Mouse (Mus musculus) hindbrain, embryonic 16.5 days (tissue): ENCODE measurements around the gene Pola1. TPM values are rescaled to one million over a fixed set of nuclear protein-coding genes. Genes with fewer than 3 reads are reported as not detected.

Experiments
- ATAC-seq: fragments of 200-750 bp; cut with Nextera tagmentation; 2 replicates; pipeline ENCODE4 v1.8.0; 2017; ENCODE audit warnings: moderate TSS enrichment, moderate library complexity
- H3K27ac ChIP-seq: fragments of 300-500 bp; sonication (generic); 2 replicates; pipeline ENCODE4 v1.5.1; 2014; ENCODE audit warnings: low read depth, mild to moderate bottlenecking, control low read depth, low read length, moderate library complexity
- H3K27me3 ChIP-seq: fragments of 300-500 bp; sonication (generic); replicated peaks from 2 replicates; pipeline ENCODE4 v1.6.1; 2014; ENCODE audit warnings: low read length; ENCODE audit not compliant: control insufficient read depth, insufficient read depth
- H3K36me3 ChIP-seq: fragments of 300-500 bp; sonication (generic); 2 replicates; pipeline ENCODE4 v1.6.1; 2014; ENCODE audit warnings: mild to moderate bottlenecking, low read length, moderate library complexity, mixed read lengths; ENCODE audit not compliant: control insufficient read depth, insufficient read depth
- H3K4me1 ChIP-seq: fragments of 300-500 bp; sonication (generic); 2 replicates; pipeline ENCODE4 v1.6.1; 2014; ENCODE audit warnings: low read depth, low read length; ENCODE audit not compliant: control insufficient read depth, insufficient read depth
- H3K4me2 ChIP-seq: fragments of 300-500 bp; sonication (generic); 2 replicates; pipeline ENCODE4 v1.6.1; 2014; ENCODE audit warnings: mild to moderate bottlenecking, low read length, control low read depth, moderate library complexity
- H3K4me3 ChIP-seq: fragments of 300-500 bp; sonication (generic); 2 replicates; pipeline ENCODE4 v1.5.1; 2014; ENCODE audit warnings: mild to moderate bottlenecking, low read length, control low read depth, moderate library complexity
- H3K9ac ChIP-seq: fragments of 300-500 bp; sonication (generic); 2 replicates; pipeline ENCODE4 v1.6.1; 2014; ENCODE audit warnings: low read depth, mild to moderate bottlenecking, control low read depth, low read length, moderate library complexity
- H3K9me3 ChIP-seq: fragments of 300-500 bp; sonication (generic); 2 replicates; pipeline ENCODE4 v1.6.1; 2014; ENCODE audit warnings: mild to moderate bottlenecking, low read length, moderate library complexity; ENCODE audit not compliant: control insufficient read depth
- WGBS: fragments of 180-500 bp; shearing (Covaris S2); extraction: QIAGEN DNeasy Blood & Tissue Kit; methylation state at CpG from one replicate; pipeline ENCODE4 v1.1.7; 2014; 5-methylcytosine and 5-hydroxymethylcytosine counted together
- polyA plus RNA-seq: library from polyadenylated mRNA; unstranded; fragments of >200 nt; fragmentation: Nextera tagmentation; extraction: Ambion mirVana; gene quantifications from 2 replicates; pipeline ENCODE4 v1.2.1, GENCODE M21; 2015

The Pola1 gene
- polyA plus RNA-seq, 1 experiment from 2014 or later, result 4.6 TPM

- Histone ChIP-seq H3K4me1 (no peaks in the 10 kb centered on the region), H3K27me3 (no peaks in the 10 kb centered on the region), H3K9me3 (no peaks in the 10 kb centered on the region), H3K36me3 (no peaks in the 10 kb centered on the region), H3K4me2 (no peak overlapping the region), H3K4me3 (no peak overlapping the region), H3K9ac (no peak overlapping the region), H3K27ac (no peak overlapping the region)
- WGBS, result 66% methylated on average over 1 of the region's 1 CpGs
- no peak for ATAC-seq
These were observed 262.2 kb downstream of the Pola1 start for GRCm38 (mm10) chrX:93369708-93370107.

DNA sequence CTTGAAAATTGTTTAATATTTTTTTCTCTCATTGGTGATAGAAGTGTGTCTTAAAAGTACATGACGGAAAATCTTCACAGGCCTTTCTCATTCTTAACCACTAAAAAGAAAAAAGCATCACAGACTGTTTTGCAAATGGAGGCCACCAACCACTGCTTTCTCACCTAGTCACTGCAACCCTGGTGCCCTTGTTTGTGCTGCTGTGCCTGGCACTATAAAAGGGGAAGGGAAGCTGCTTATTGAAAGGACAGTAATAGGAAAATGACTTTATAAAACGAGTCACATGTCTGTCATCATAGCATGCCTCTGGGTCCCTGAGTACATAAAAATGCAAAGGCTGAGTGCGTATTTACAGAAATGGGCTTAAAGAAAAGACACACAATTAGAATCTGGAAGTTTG is 263.7 kb downstream of the Pola1 start:
- no peaks in the 10 kb centered on the region for H3K27me3 ChIP-seq
- 91% methylated on average over 3 of the region's 3 CpGs for WGBS
- no peak overlapping the region for H3K9ac ChIP-seq
- no peak for ATAC-seq
- H3K4me2 ChIP-seq, result no peak overlapping the region
- H3K36me3 ChIP-seq, result no peaks in the 10 kb centered on the region
- no peak overlapping the region for H3K4me3 ChIP-seq
- no peaks in the 10 kb centered on the region for H3K4me1 ChIP-seq
- no peaks in the 10 kb centered on the region for H3K9me3 ChIP-seq
- no peak overlapping the region for H3K27ac ChIP-seq

DNA sequence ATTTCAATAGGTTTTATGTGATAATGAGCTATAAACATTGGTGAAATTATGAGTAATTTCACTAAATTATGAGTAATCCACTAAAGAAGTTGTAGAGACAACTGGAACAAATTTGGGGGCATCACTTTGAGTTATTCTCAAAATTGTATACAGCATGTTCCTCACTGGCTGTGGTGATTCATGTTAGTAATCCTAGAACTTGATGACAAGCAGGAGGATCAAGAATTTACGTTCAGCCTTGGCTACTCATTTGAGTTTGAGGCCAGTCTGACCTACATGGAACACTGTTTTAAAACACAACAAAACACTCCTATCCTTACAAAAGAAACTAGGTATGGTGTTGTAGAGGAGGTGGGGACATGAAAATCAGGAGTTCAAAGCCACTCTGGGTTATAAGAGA is 310.6 kb downstream of the Pola1 start:
- WGBS, result 81% methylated on average over 1 of the region's 1 CpGs
- H3K27ac ChIP-seq, result no peak overlapping the region

DNA sequence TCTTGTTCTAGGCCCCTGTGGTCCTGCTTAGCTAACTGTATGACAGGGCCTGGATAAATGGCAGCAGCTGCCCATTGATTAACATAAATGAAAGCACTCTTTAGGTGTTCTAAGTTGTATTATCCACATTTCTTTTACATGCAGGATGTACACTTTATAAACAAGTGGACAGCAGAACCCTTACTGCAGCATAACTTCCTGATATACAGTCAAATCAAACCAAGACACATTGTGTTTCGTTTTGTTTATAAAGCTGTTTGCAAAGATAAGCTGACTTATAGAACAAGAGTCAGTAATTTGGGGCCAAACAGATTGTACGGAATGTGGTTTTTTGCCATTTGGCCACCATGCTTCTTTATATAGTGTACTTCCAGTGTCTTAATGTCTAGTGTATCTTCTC is 312.0 kb downstream of the Pola1 start:
- Histone ChIP-seq H3K27me3 (no peaks in the 10 kb centered on the region), H3K27ac (no peak overlapping the region), H3K4me1 (no peaks in the 10 kb centered on the region), H3K9ac (no peak overlapping the region), H3K9me3 (no peaks in the 10 kb centered on the region), H3K36me3 (no peaks in the 10 kb centered on the region), H3K4me3 (no peak overlapping the region), H3K4me2 (no peak overlapping the region)
- ATAC-seq, result no peak
- WGBS, result 84% methylated on average over 2 of the region's 2 CpGs

More for the DNA sequence above, 310.6 kb downstream of the Pola1 start:
- H3K4me1 ChIP-seq, result no peaks in the 10 kb centered on the region
- no peaks in the 10 kb centered on the region for H3K27me3 ChIP-seq
- ATAC-seq, result no peak
- no peaks in the 10 kb centered on the region for H3K36me3 ChIP-seq
- H3K9ac ChIP-seq, result no peak overlapping the region
- H3K4me2 ChIP-seq, result no peak overlapping the region
- no peaks in the 10 kb centered on the region for H3K9me3 ChIP-seq
- no peak overlapping the region for H3K4me3 ChIP-seq

- 40% methylated on average over 4 of the region's 4 CpGs for WGBS
- H3K4me3 ChIP-seq, result no peak overlapping the region
- no peak for ATAC-seq
- H3K27me3 ChIP-seq, result no peaks in the 10 kb centered on the region
- no peak overlapping the region for H3K27ac ChIP-seq
- H3K4me2 ChIP-seq, result no peak overlapping the region
- no peaks in the 10 kb centered on the region for H3K9me3 ChIP-seq
- no peaks in the 10 kb centered on the region for H3K36me3 ChIP-seq
- no peak overlapping the region for H3K9ac ChIP-seq
- no peaks in the 10 kb centered on the region for H3K4me1 ChIP-seq
These were observed 314.4 kb downstream of the Pola1 start for GRCm38 (mm10) chrX:93317577-93317976.

GRCm38 (mm10) chrX:93305780-93306179 is 326.2 kb downstream of the Pola1 start:
- no peak overlapping the region for H3K27ac ChIP-seq
- no peaks in the 10 kb centered on the region for H3K36me3 ChIP-seq
- H3K9me3 ChIP-seq, result no peaks in the 10 kb centered on the region
- WGBS, result 94% methylated on average over 7 of the region's 7 CpGs
- no peak for ATAC-seq
- H3K4me3 ChIP-seq, result no peak overlapping the region
- no peak overlapping the region for H3K9ac ChIP-seq
- peaks cover 17% of the 10 kb centered on the region for H3K27me3 ChIP-seq
- H3K4me2 ChIP-seq, result no peak overlapping the region
- no peaks in the 10 kb centered on the region for H3K4me1 ChIP-seq

DNA sequence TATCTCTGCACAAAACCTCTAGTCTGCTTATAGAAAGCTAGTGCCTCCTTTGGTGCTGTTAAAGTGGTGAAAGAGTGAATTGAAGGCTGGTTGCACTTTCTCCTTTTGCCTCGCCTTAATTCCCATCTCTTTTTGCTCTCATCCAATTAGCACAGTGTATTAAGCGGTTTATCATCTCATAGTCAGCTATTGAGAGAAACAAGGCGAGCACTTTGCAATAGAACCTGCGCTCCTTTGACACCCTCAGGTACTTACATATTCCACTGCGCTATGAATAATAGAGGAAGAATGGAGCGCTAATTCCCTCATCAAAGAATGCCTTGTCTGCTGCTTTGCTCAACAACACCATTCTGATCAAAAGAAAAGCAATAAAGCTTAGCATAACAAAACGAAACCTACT is 330.2 kb downstream of the Pola1 start:
- H3K36me3 ChIP-seq, result no peaks in the 10 kb centered on the region
- ATAC-seq, result no peak
- H3K4me3 ChIP-seq, result no peak overlapping the region
- no peaks in the 10 kb centered on the region; the same call in 1 of the 2 replicates for H3K4me1 ChIP-seq
- H3K27me3 ChIP-seq, result peaks cover 37% of the 10 kb centered on the region
- H3K4me2 ChIP-seq, result no peak overlapping the region
- H3K9ac ChIP-seq, result no peak overlapping the region
- H3K9me3 ChIP-seq, result peaks cover 2% of the 10 kb centered on the region; the same call in 1 of the 2 replicates
- H3K27ac ChIP-seq, result no peak overlapping the region
- 15% methylated on average over 7 of the region's 7 CpGs for WGBS

DNA sequence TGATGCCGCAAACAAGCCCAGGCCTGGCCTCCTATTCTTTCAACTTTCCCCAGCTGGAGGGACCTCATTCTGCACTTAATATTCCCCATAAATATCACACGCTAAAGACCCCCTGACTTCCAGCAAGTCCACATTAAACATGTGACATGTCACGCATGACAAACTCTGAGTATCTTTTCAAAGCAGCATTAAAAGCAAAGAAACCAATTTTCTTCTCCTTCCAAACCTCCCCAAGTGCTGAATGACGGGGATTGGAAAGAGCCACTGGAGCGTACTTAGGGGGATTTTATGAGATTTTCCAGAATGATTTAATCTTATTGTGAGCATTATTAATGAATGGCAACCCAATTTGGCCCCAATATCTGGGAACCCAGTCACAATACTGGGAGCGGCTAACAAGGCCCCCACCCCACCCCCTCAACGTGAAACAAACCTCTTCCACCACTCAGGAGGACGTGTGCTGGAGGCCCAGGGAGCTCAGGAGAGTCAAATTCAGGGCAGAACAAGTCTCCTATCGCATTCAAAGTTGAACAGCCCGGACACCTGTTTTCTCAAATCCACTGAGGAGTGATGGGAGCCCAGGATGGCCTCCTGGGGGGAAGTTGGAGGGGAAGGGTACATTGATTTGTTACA is 331.7 kb downstream of the Pola1 start:
- WGBS, result 19% methylated on average over 10 of the region's 10 CpGs
- no peak for ATAC-seq
- no peaks in the 10 kb centered on the region; the same call in 1 of the 2 replicates for H3K4me1 ChIP-seq
- H3K27me3 ChIP-seq, result peaks cover 45% of the 10 kb centered on the region
- no peak overlapping the region for H3K4me3 ChIP-seq
- H3K36me3 ChIP-seq, result no peaks in the 10 kb centered on the region
- no peak overlapping the region for H3K4me2 ChIP-seq
- no peak overlapping the region for H3K9ac ChIP-seq
- H3K9me3 ChIP-seq, result peaks cover 2% of the 10 kb centered on the region; the same call in 1 of the 2 replicates
- no peak overlapping the region for H3K27ac ChIP-seq

- no peak for ATAC-seq
- Histone ChIP-seq H3K9me3 (peaks cover 2% of the 10 kb centered on the region; the same call in 1 of the 2 replicates), H3K27me3 (peaks cover 47% of the 10 kb centered on the region), H3K36me3 (no peaks in the 10 kb centered on the region), H3K27ac (no peak overlapping the region), H3K4me3 (no peak overlapping the region), H3K4me2 (no peak overlapping the region), H3K4me1 (no peaks in the 10 kb centered on the region; the same call in 1 of the 2 replicates), H3K9ac (no peak overlapping the region)
- WGBS, result 21% methylated on average over 6 of the region's 6 CpGs
These were observed 332.2 kb downstream of the Pola1 start for GRCm38 (mm10) chrX:93299771-93300170.
